Mouse (Mus musculus) left cerebral cortex, adult 11 months (tissue): ENCODE results near the gene Olfr1185-ps1.
"Not testable (repeated sequence)": the region's sequence is repeated elsewhere in the genome, so short reads cannot be mapped to it uniquely, and the experiment has no call there.

ENCODE experiments used
- DNase-seq: peaks from one replicate; pipeline ENCODE4 v3.0.0; 2022; ENCODE audit warnings: low spot score

The Olfr1185-ps1 gene

GRCm38 (mm10) chr2:88493020-88493419, at the start of gene Olfr1185-ps1:
Gene Olfr1185-ps1 (plus strand): TSS chr2:88493320.
- DNase-seq, result no peak

GRCm38 (mm10) chr2:88449031-88449430, 44.1 kb upstream of the Olfr1185-ps1 start, which contains the start of gene Gm13757:
Gene Gm13757 (minus strand): TSS chr2:88449131.
- no peak for DNase-seq

GRCm38 (mm10) chr2:88454567-88454966, 38.6 kb upstream of the Olfr1185-ps1 start, which contains the start of gene Olfr1183:
Gene Olfr1183 (plus strand): TSS chr2:88454867.
- DNase-seq, result not testable (repeated sequence)

GRCm38 (mm10) chr2:88483298-88483697, 9.8 kb upstream of the Olfr1185-ps1 start, which contains the start of gene Olfr1184:
Gene Olfr1184 (plus strand): TSS chr2:88483598.
- DNase-seq, result no peak

GRCm38 (mm10) chr2:88518251-88518650, 25.1 kb downstream of the Olfr1185-ps1 start, which contains the start of gene Olfr1186:
Gene Olfr1186 (plus strand): TSS chr2:88518551.
- DNase-seq, result no peak

- no peak for DNase-seq
Observed at GRCm38 (mm10) chr2:88525720-88526119, 32.6 kb downstream of the Olfr1185-ps1 start.
